Mouse (Mus musculus) intestine, postnatal 0 days (tissue): Measurements from ENCODE around the gene Negr1. TPM values are rescaled to one million over a fixed set of nuclear protein-coding genes. Genes with fewer than 3 reads are reported as not detected.

ENCODE experiments used
- ATAC-seq: fragments of 200-750 bp; cut with Nextera tagmentation; 2 replicates; pipeline ENCODE4 v1.8.0; 2017; ENCODE audit warnings: mild to moderate bottlenecking, moderate TSS enrichment, moderate library complexity
- H3K27ac ChIP-seq: fragments of 300-500 bp; sonication (generic); 2 replicates; pipeline ENCODE4 v1.5.1; 2014; ENCODE audit warnings: mild to moderate bottlenecking, low read depth, low read length, moderate library complexity
- H3K27me3 ChIP-seq: fragments of 300-500 bp; sonication (generic); replicated peaks from 2 replicates; pipeline ENCODE4 v1.6.1; 2014; ENCODE audit warnings: low read length, mixed read lengths; ENCODE audit not compliant: control insufficient read depth, insufficient read depth
- H3K36me3 ChIP-seq: fragments of 300-500 bp; sonication (generic); 2 replicates; pipeline ENCODE4 v1.6.1; 2014; ENCODE audit warnings: mild to moderate bottlenecking, moderate library complexity; ENCODE audit not compliant: control insufficient read depth, insufficient read depth
- H3K4me1 ChIP-seq: fragments of 300-500 bp; sonication (generic); replicated peaks from 2 replicates; pipeline ENCODE4 v1.6.1; 2014; ENCODE audit warnings: antibody characterized with exemption, low read length, mixed read lengths; ENCODE audit not compliant: control insufficient read depth, insufficient read depth
- H3K4me2 ChIP-seq: fragments of 300-500 bp; sonication (generic); replicated peaks from 2 replicates; pipeline ENCODE4 v1.6.1; 2014; ENCODE audit warnings: low read depth, mild to moderate bottlenecking, moderate library complexity
- H3K4me3 ChIP-seq: fragments of 300-500 bp; sonication (generic); 2 replicates; pipeline ENCODE4 v1.5.1; 2014; ENCODE audit warnings: low read depth, low read length
- H3K9ac ChIP-seq: fragments of 300-500 bp; sonication (generic); 2 replicates; pipeline ENCODE4 v1.6.1; 2014; ENCODE audit warnings: mild to moderate bottlenecking, low read depth, low read length
- H3K9me3 ChIP-seq: fragments of 300-500 bp; sonication (generic); 2 replicates; pipeline ENCODE4 v1.6.1; 2016; ENCODE audit warnings: mixed run types; ENCODE audit not compliant: control insufficient read depth
- CTCF ChIP-seq: sonication (generic); IDR thresholded peaks from 2 replicates; pipeline ENCODE4 v1.5.1; 2016; ENCODE audit warnings: low read depth, mild to moderate bottlenecking, control low read depth, antibody characterized with exemption, moderate library complexity
- WGBS: fragments of 180-500 bp; shearing (Covaris S2); extraction: QIAGEN DNeasy Blood & Tissue Kit; methylation state at CpG from one replicate; pipeline ENCODE4 v1.1.7; 2014; 5-methylcytosine and 5-hydroxymethylcytosine counted together
- polyA plus RNA-seq: library from polyadenylated mRNA; unstranded; fragments of >200 nt; fragmentation: Nextera tagmentation; extraction: Ambion mirVana; gene quantifications from 2 replicates; pipeline ENCODE4 v1.2.1, GENCODE M21; 2015

The Negr1 gene
- polyA plus RNA-seq: 1.2 and 2.0 TPM in 2 replicates

DNA sequence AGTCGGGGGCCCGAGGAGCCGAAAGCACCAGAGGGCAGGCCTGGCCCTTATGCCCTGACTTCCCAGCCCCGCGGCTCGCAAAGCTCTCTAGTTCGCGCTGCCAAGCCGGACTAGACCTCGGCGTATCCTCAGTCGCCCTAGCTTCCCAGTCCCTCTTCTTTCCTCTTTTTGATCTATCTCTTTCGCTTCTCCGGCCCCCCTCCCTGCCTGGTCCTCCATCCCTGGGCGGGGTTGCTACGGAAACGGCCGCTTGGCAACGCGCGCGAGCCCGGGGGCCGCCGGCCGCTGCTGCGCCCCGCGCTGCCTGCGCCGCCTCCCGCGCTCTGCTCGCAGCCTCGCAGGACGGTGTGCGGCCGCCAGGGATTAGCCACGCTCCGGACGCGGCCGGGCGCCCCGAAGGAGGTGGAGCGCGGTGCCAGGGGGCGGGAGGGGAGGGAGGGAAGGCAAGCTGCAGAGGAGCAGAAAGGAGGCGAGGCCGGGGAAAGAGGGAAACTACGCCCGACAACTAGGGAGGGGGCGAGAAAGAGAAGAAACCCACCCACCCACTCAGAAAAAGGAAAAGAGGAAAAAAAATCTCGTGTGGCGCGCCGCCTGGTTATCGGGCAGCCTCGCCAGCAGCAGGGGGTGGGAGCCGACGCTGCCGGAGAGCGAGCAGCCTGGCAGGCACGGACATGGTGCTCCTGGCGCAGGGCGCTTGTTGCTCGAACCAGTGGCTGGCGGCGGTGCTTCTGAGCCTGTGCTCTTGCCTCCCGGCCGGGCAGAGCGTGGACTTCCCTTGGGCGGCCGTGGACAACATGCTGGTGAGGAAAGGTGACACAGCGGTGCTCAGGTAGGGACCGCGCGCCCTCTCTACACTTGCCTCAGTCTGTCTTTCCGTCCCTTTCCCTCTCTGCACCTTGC is at the start of gene Negr1:
TSS of gene Negr1 (plus strand) at position 271 of the 900 bp plus-strand sequence.
- WGBS: under 1% methylated on average over 76 of the region's 79 CpGs
- Histone ChIP-seq H3K27me3 (peaks cover 34% of the 10 kb centered on the region), H3K36me3 (no peaks in the 10 kb centered on the region), H3K9ac (no peak within 1 kb of the TSS; the same call in 1 of the 2 replicates), H3K4me3 (peak within 1 kb of the TSS; percentile 45), H3K4me2 (peak within 1 kb of the TSS; percentile 79), H3K9me3 (no peaks in the 10 kb centered on the region), H3K4me1 (no peaks in the 10 kb centered on the region), H3K27ac (no peak within 1 kb of the TSS)
- no peak for TF ChIP-seq CTCF
- peak; percentile 36; the same call in 1 of the 2 replicates for ATAC-seq

GRCm38 (mm10) chr3:156526461-156526933 is 35.1 kb upstream of the Negr1 start:
- no peak overlapping the region for H3K4me2 ChIP-seq
- H3K4me1 ChIP-seq: no peaks in the 10 kb centered on the region
- no peaks in the 10 kb centered on the region for H3K36me3 ChIP-seq
- TF ChIP-seq CTCF: no peak
- H3K9ac ChIP-seq: no peak overlapping the region
- WGBS: 74% methylated on average over 8 of the region's 8 CpGs
- H3K27ac ChIP-seq: no peak overlapping the region
- H3K27me3 ChIP-seq: no peaks in the 10 kb centered on the region
- no peaks in the 10 kb centered on the region for H3K9me3 ChIP-seq
- no peak overlapping the region for H3K4me3 ChIP-seq
- no peak for ATAC-seq

- Histone ChIP-seq H3K4me1 (no peaks in the 10 kb centered on the region), H3K27me3 (no peaks in the 10 kb centered on the region), H3K9ac (no peak overlapping the region), H3K4me3 (no peak overlapping the region), H3K27ac (no peak overlapping the region), H3K36me3 (no peaks in the 10 kb centered on the region), H3K9me3 (no peaks in the 10 kb centered on the region), H3K4me2 (no peak overlapping the region)
- TF ChIP-seq CTCF: no peak
- no peak for ATAC-seq
- WGBS: 86% methylated on average over 2 of the region's 2 CpGs
Observed at GRCm38 (mm10) chr3:156527231-156527995, 34.2 kb upstream of the Negr1 start.

- no peaks in the 10 kb centered on the region for H3K36me3 ChIP-seq
- H3K4me1 ChIP-seq: no peaks in the 10 kb centered on the region
- H3K9ac ChIP-seq: no peak overlapping the region
- H3K9me3 ChIP-seq: no peaks in the 10 kb centered on the region
- H3K27me3 ChIP-seq: peaks cover 34% of the 10 kb centered on the region
- no peak overlapping the region for H3K4me3 ChIP-seq
- WGBS: 25% methylated on average over 8 of the region's 8 CpGs
- no peak for TF ChIP-seq CTCF
- H3K4me2 ChIP-seq: no peak overlapping the region
- no peak for ATAC-seq
- no peak overlapping the region for H3K27ac ChIP-seq
Observed at GRCm38 (mm10) chr3:156559441-156559825, 2.2 kb upstream of the Negr1 start.

DNA sequence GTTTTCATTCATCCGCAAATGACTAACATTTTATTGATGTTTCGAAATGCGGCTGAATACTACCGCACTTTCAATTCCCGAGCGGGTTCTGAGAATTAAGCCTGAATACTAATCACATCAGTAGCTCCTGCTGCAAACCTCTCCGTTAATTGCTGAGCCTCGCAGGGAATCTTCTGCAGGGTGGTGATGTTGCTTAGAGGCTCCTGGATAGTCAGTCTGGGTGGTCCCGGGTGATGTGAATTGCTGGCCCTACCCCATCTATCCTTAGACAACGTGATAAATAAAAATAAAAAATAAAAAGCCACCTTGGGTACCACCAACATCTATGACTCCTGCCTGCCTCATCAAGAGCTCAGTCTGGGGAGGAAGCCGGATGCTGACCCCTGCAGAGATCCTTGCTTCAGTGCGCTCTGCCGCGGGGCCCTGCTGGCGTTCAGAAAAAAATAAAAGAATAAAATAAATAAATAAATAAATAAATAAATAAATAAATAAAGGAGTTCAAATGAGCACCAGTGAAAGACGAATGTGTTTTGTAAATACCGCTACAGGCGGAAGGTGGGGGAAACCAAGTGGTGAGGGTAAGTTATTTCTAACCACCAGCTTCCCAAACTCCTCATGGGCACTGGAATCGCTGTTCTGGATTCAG is 1.6 kb upstream of the Negr1 start:
- TF ChIP-seq CTCF: no peak
- H3K4me2 ChIP-seq: peak overlapping the region; percentile 68
- H3K4me1 ChIP-seq: no peaks in the 10 kb centered on the region
- H3K9ac ChIP-seq: no peak overlapping the region
- H3K36me3 ChIP-seq: no peaks in the 10 kb centered on the region
- no peak overlapping the region for H3K4me3 ChIP-seq
- ATAC-seq: no peak
- 10% methylated on average over 19 of the region's 19 CpGs for WGBS
- peaks cover 34% of the 10 kb centered on the region for H3K27me3 ChIP-seq
- no peak overlapping the region for H3K27ac ChIP-seq
- no peaks in the 10 kb centered on the region for H3K9me3 ChIP-seq
